Mouse (Mus musculus) neural tube, embryonic 13.5 days (tissue): ENCODE measurements around the gene Col25a1. TPM values are rescaled to one million over a fixed set of nuclear protein-coding genes. Genes with fewer than 3 reads are reported as not detected.

Experiments
- ATAC-seq: fragments of 200-750 bp; cut with Nextera tagmentation; 2 replicates; pipeline ENCODE4 v1.8.0; 2017; ENCODE audit warnings: low read depth, mild to moderate bottlenecking, moderate TSS enrichment, moderate library complexity
- H3K27ac ChIP-seq: fragments of 300-500 bp; sonication (generic); replicated peaks from 2 replicates; pipeline ENCODE4 v1.5.1; 2015; ENCODE audit warnings: moderate library complexity, mild to moderate bottlenecking, inconsistent platforms
- H3K27me3 ChIP-seq: fragments of 300-500 bp; sonication (generic); 2 replicates; pipeline ENCODE4 v1.6.1; 2015; ENCODE audit warnings: mild to moderate bottlenecking, inconsistent platforms
- H3K36me3 ChIP-seq: fragments of 300-500 bp; sonication (generic); 2 replicates; pipeline ENCODE4 v1.6.1; 2015; ENCODE audit warnings: mild to moderate bottlenecking, inconsistent platforms
- H3K4me1 ChIP-seq: fragments of 300-500 bp; sonication (generic); replicated peaks from 2 replicates; pipeline ENCODE4 v1.6.1; 2015; ENCODE audit warnings: inconsistent platforms
- H3K4me2 ChIP-seq: fragments of 300-500 bp; sonication (generic); 2 replicates; pipeline ENCODE4 v1.6.1; 2015; ENCODE audit warnings: inconsistent platforms, mild to moderate bottlenecking, moderate library complexity
- H3K4me3 ChIP-seq: fragments of 300-500 bp; sonication (generic); 2 replicates; pipeline ENCODE4 v1.5.1; 2015; ENCODE audit warnings: mild to moderate bottlenecking, inconsistent platforms
- H3K9ac ChIP-seq: fragments of 300-500 bp; sonication (generic); 2 replicates; pipeline ENCODE4 v1.6.1; 2015; ENCODE audit warnings: moderate library complexity, mild to moderate bottlenecking, inconsistent platforms
- H3K9me3 ChIP-seq: fragments of 300-500 bp; sonication (generic); 2 replicates; pipeline ENCODE4 v1.6.1; 2016; ENCODE audit warnings: inconsistent platforms
- WGBS: fragments of 180-500 bp; shearing (Covaris S2); methylation state at CpG from one replicate; pipeline ENCODE4 v1.1.7; 2015; 5-methylcytosine and 5-hydroxymethylcytosine counted together
- polyA plus RNA-seq: library from polyadenylated mRNA; unstranded; fragments of >200 nt; fragmentation: Nextera tagmentation; extraction: Ambion mirVana; gene quantifications from 2 replicates; pipeline ENCODE4 v1.2.1, GENCODE M21; 2015

Gene Col25a1
- polyA plus RNA-seq, 1 experiment from 2014 or later, result 3.1 TPM

- Histone ChIP-seq H3K9ac (no peak overlapping the region), H3K27ac (no peak overlapping the region), H3K36me3 (no peaks in the 10 kb centered on the region), H3K4me1 (no peaks in the 10 kb centered on the region; the same call in 1 of the 2 replicates), H3K4me3 (no peak overlapping the region), H3K27me3 (no peaks in the 10 kb centered on the region), H3K9me3 (no peaks in the 10 kb centered on the region), H3K4me2 (no peak overlapping the region)
- ATAC-seq, result no peak
- WGBS, result 82% methylated on average over 3 of the region's 3 CpGs
Measured at GRCm38 (mm10) chr3:130300530-130300929, 169.2 kb downstream of the Col25a1 start.

- H3K9me3 ChIP-seq, result no peaks in the 10 kb centered on the region
- H3K36me3 ChIP-seq, result no peaks in the 10 kb centered on the region
- H3K9ac ChIP-seq, result no peak overlapping the region
- WGBS, result 76% methylated on average over 12 of the region's 12 CpGs
- no peak overlapping the region for H3K27ac ChIP-seq
- no peaks in the 10 kb centered on the region for H3K27me3 ChIP-seq
- H3K4me3 ChIP-seq, result no peak overlapping the region
- no peak for ATAC-seq
- H3K4me1 ChIP-seq, result peaks cover 2% of the 10 kb centered on the region
- no peak overlapping the region for H3K4me2 ChIP-seq
Measured at GRCm38 (mm10) chr3:130303597-130303996, 172.3 kb downstream of the Col25a1 start.

GRCm38 (mm10) chr3:130304827-130305226, 173.5 kb downstream of the Col25a1 start:
- H3K9ac ChIP-seq, result no peak overlapping the region
- H3K4me3 ChIP-seq, result no peak overlapping the region
- no peak overlapping the region for H3K4me2 ChIP-seq
- ATAC-seq, result no peak
- H3K27me3 ChIP-seq, result no peaks in the 10 kb centered on the region
- H3K9me3 ChIP-seq, result no peaks in the 10 kb centered on the region
- no peak overlapping the region for H3K27ac ChIP-seq
- WGBS, result 70% methylated on average over 9 of the region's 9 CpGs
- H3K36me3 ChIP-seq, result no peaks in the 10 kb centered on the region
- H3K4me1 ChIP-seq, result peaks cover 13% of the 10 kb centered on the region

- Histone ChIP-seq H3K27me3 (no peaks in the 10 kb centered on the region), H3K9me3 (no peaks in the 10 kb centered on the region), H3K4me1 (peaks cover 21% of the 10 kb centered on the region), H3K36me3 (no peaks in the 10 kb centered on the region), H3K4me2 (no peak overlapping the region), H3K9ac (no peak overlapping the region), H3K4me3 (no peak overlapping the region), H3K27ac (no peak overlapping the region)
- ATAC-seq, result no peak
- 73% methylated on average over 9 of the region's 9 CpGs for WGBS
Measured at GRCm38 (mm10) chr3:130305686-130306085, 174.4 kb downstream of the Col25a1 start.

GRCm38 (mm10) chr3:130309277-130309676, 178.0 kb downstream of the Col25a1 start:
- no peaks in the 10 kb centered on the region for H3K36me3 ChIP-seq
- no peak overlapping the region for H3K4me2 ChIP-seq
- WGBS, result 63% methylated on average over 4 of the region's 4 CpGs
- H3K27ac ChIP-seq, result 0 out of 2 replicates have a peak overlapping the region, but pooled peaks have one; percentile 18
- peaks cover 26% of the 10 kb centered on the region for H3K4me1 ChIP-seq
- H3K9me3 ChIP-seq, result no peaks in the 10 kb centered on the region
- no peaks in the 10 kb centered on the region for H3K27me3 ChIP-seq
- no peak overlapping the region for H3K4me3 ChIP-seq
- no peak overlapping the region for H3K9ac ChIP-seq
- ATAC-seq, result peak; percentile 82

GRCm38 (mm10) chr3:130310694-130311305, 179.5 kb downstream of the Col25a1 start:
- peak; percentile 61; the same call in 1 of the 2 replicates for ATAC-seq
- 31% methylated on average over 14 of the region's 14 CpGs for WGBS
- Histone ChIP-seq H3K27me3 (0 out of 2 replicates have a peak, but pooled peaks cover 3% of the 10 kb centered on the region), H3K4me3 (no peak overlapping the region), H3K9me3 (no peaks in the 10 kb centered on the region), H3K4me1 (peaks cover 26% of the 10 kb centered on the region), H3K9ac (no peak overlapping the region), H3K27ac (peak overlapping the region; percentile 61), H3K4me2 (peak overlapping the region; percentile 17), H3K36me3 (no peaks in the 10 kb centered on the region)

GRCm38 (mm10) chr3:130313246-130313645, 181.9 kb downstream of the Col25a1 start:
- Histone ChIP-seq H3K4me2 (no peak overlapping the region), H3K27me3 (0 out of 2 replicates have a peak, but pooled peaks cover 3% of the 10 kb centered on the region), H3K4me3 (no peak overlapping the region), H3K9ac (no peak overlapping the region), H3K36me3 (no peaks in the 10 kb centered on the region), H3K9me3 (no peaks in the 10 kb centered on the region), H3K4me1 (peaks cover 26% of the 10 kb centered on the region), H3K27ac (no peak overlapping the region)
- ATAC-seq, result no peak
- WGBS, result 79% methylated on average over 6 of the region's 6 CpGs

- Histone ChIP-seq H3K4me3 (no peak overlapping the region), H3K27me3 (no peaks in the 10 kb centered on the region), H3K9ac (no peak overlapping the region), H3K27ac (no peak overlapping the region), H3K9me3 (no peaks in the 10 kb centered on the region), H3K4me1 (no peaks in the 10 kb centered on the region; the same call in 1 of the 2 replicates), H3K36me3 (no peaks in the 10 kb centered on the region), H3K4me2 (no peak overlapping the region)
- WGBS, result 49% methylated on average over 13 of the region's 13 CpGs
- no peak for ATAC-seq
Measured at GRCm38 (mm10) chr3:130327039-130328015, 196.0 kb downstream of the Col25a1 start.

GRCm38 (mm10) chr3:130328909-130329308, 197.6 kb downstream of the Col25a1 start:
- no peak overlapping the region for H3K9ac ChIP-seq
- 88% methylated on average over 9 of the region's 9 CpGs for WGBS

GRCm38 (mm10) chr3:130329833-130330555, 198.7 kb downstream of the Col25a1 start:
- H3K4me1 ChIP-seq, result no peaks in the 10 kb centered on the region; the same call in 1 of the 2 replicates
- ATAC-seq, result no peak
- WGBS, result 97% methylated on average over 9 of the region's 9 CpGs
- H3K9ac ChIP-seq, result no peak overlapping the region
- no peak overlapping the region for H3K27ac ChIP-seq
- no peaks in the 10 kb centered on the region for H3K27me3 ChIP-seq
- H3K36me3 ChIP-seq, result no peaks in the 10 kb centered on the region
- no peak overlapping the region for H3K4me2 ChIP-seq
- H3K9me3 ChIP-seq, result no peaks in the 10 kb centered on the region
- H3K4me3 ChIP-seq, result no peak overlapping the region

More at GRCm38 (mm10) chr3:130328909-130329308, 197.6 kb downstream of the Col25a1 start:
- Histone ChIP-seq H3K4me2 (no peak overlapping the region), H3K4me1 (no peaks in the 10 kb centered on the region; the same call in 1 of the 2 replicates), H3K27ac (no peak overlapping the region), H3K27me3 (no peaks in the 10 kb centered on the region), H3K4me3 (no peak overlapping the region), H3K36me3 (no peaks in the 10 kb centered on the region), H3K9me3 (no peaks in the 10 kb centered on the region)
- ATAC-seq, result no peak

- H3K9me3 ChIP-seq, result no peaks in the 10 kb centered on the region
- no peak overlapping the region for H3K9ac ChIP-seq
- H3K4me2 ChIP-seq, result no peak overlapping the region
- H3K27ac ChIP-seq, result no peak overlapping the region
- no peaks in the 10 kb centered on the region for H3K27me3 ChIP-seq
- H3K36me3 ChIP-seq, result no peaks in the 10 kb centered on the region
- H3K4me3 ChIP-seq, result no peak overlapping the region
- WGBS, result 95% methylated on average over 3 of the region's 3 CpGs
- H3K4me1 ChIP-seq, result no peaks in the 10 kb centered on the region; the same call in 1 of the 2 replicates
- ATAC-seq, result no peak
Measured at GRCm38 (mm10) chr3:130330556-130330950, 199.3 kb downstream of the Col25a1 start.
